Mouse (Mus musculus) monocyte, adult 5-6 weeks (primary cell): ENCODE measurements around the gene Ntm. TPM values are rescaled to one million over a fixed set of nuclear protein-coding genes. Genes with fewer than 3 reads are reported as not detected.

Experiments used
- ATAC-seq: fragments of 153-309, 156-312 bp; replicated peaks from 2 replicates; pipeline ENCODE4 v1.8.0; 2017; ENCODE audit warnings: mild to moderate bottlenecking; ENCODE audit not compliant: low TSS enrichment, insufficient number of reproducible peaks, severe bottlenecking, poor library complexity, low FRiP score
- total RNA-seq: library from RNA; stranded (forward); fragments of 200-1000, 200-491, 200-594 nt; gene quantifications from 3 replicates; pipeline ENCODE4 v1.2.3, GENCODE M21; 2017

The Ntm gene
- total RNA-seq, 1 experiment from 2014 or later = not detected

DNA sequence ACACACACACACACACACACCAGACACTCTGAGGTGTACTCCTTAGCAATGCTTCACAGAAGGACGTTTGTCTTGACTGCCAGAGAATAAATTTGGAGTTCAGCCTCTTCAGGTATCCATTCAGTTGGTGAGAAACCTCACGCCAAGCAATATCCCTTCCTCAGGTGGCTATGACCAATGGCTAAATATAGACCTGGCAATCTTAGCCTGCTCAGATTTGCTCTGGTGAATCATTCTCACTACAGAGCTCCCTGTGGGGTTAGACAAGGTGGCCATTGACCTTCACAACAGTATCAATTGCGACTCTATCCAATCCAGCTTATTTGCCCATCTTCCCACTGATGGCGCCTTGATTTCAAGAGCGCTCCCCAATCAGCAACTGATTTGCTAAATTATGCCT lies 150.3 kb downstream of the Ntm start:
- no peak for ATAC-seq

DNA sequence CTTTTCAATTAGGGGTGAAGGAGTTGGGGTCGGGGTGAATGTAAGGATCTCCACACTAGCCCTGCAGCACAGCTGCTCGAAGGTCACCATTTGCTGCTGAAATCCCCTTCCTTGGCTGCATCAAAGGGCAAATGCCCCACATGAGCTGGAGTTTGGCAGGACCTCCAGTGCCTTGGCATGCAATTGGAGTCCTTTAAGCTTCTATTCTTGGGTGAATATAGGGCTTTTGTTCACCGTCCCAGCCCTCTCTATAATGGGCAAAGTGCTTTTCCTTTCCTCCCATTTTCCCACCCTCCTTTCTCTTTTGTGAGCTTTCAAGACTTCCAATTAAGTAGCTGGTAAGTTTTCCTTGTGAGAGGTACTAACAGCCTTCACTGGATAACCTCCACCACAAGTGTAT lies 156.2 kb downstream of the Ntm start:
- ATAC-seq = no peak

DNA sequence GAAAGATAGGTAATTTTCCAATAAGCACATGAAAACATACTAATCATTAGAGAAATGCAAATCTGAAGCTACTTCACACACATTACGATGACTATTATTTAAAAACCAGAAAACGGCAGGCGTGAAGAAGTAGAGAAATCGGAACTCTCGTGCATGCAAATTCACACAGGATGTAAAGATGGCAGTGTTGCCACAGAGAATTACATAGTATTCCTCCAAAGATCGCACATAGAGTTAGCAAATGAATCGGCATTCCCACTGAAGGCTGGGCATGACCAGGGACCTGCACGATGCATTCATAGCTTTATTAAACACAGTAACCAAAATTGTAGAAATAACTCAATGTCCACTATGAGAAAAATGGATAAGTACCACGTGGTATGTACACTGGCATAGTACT lies 158.5 kb downstream of the Ntm start:
- ATAC-seq = no peak

DNA sequence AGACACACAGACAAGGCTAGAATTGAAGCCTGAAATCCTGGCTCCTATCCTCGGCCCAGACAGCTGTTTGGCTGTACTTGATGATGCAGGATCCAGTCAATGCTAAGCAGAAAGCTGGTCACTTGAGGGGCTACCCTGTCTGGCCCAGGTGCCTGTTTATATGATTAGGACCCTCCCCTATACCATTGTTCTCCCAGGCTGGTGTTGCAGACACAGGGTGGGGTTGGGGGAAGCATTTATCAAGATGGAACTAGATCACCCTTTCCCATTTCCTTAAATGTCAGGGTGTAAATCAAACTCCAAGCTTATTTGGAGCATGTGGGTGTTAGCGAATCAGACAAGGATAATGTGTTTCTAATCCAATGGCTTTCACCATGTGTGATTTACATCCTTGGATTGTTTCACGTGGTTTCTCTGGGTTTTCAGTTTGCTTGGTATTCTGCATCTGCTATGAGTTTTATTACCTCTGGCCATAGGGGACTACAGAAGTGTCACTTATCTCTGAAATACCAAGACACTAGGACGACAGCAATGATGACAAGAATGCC lies 159.1 kb downstream of the Ntm start:
- no peak for ATAC-seq

DNA sequence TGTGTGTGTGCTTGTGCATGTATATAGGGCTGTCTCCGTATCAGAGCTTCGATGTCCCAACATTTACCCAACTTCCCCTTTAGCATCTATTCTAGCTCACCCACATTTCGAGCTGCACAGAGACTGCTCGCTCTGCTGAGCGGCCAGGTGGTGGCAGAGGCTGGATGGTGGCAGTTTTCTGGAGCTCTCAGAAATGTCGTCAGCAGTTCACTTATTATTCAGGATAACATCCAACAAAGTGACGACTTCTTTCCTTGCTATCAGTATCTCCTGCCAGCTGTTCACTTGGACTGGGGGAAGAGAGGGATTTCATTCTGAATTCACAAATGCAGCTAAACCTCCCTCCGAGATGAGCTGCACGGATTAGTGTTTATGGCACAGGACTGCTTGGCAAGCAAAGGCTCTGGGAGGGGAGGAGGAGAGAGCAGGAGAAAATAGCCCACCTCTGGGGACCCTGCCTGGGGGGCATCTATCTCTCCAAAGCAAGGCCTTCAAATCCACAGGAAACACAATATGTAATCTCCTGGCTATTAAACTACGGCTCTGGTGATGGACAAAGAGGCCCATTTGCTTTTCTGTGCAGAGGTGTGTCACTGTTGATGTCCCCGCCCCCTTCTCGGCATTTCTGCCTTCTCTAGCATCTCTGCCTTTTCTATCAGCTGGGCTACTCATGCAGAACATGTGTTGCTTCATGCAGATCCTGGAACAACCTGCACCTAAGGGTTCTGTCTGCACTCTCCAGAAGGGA lies 159.8 kb downstream of the Ntm start:
- no peak for ATAC-seq

DNA sequence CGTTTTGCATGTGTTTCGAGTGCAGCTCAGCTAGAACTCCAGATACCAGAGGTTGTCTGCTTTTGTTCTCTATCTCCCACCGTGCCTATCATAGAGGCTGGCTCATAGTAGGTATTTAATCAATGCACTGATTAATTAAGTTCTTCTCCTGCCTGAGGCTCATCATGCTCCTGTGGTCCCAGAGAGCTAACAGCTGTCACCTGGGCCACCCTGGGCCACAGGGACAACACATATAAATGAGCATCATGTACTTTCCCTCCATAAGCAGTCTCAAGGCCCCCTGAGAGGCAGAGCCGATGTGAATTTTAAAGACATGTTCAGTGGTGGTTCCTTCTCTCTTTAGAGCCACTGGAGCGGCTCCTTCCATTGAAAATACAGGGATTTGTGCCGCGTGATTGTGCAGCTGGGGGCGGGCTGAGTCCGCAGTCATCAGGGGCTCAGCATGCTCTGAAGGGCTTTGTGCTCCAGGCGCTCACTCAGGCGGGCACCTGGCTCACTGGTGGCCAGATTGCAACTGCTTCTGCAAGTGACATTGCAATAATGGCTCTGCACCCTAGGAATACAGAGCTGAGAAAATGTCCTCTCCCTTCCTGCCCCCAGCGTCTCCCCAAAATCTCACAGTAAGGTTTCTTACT lies 160.8 kb downstream of the Ntm start:
- no peak for ATAC-seq

DNA sequence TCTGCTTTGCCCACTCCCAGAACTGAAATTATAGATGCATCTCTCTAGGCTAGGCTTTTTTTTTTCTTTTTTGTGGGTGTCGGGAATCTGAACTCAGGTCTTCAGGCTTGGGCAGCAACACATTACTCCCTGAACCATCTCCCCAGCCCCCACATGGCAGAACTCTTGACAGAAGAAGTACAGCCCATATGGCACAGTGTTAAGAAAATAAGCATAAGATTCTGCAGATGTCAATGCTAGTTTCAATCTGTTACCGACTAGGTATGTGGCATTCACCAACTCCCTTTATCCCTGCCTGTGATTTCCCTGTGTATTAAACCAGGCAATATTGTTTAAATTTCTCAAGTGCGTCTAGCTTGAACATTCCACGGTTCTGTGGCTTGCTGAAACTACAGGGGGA lies 166.7 kb downstream of the Ntm start:
- ATAC-seq = no peak

DNA sequence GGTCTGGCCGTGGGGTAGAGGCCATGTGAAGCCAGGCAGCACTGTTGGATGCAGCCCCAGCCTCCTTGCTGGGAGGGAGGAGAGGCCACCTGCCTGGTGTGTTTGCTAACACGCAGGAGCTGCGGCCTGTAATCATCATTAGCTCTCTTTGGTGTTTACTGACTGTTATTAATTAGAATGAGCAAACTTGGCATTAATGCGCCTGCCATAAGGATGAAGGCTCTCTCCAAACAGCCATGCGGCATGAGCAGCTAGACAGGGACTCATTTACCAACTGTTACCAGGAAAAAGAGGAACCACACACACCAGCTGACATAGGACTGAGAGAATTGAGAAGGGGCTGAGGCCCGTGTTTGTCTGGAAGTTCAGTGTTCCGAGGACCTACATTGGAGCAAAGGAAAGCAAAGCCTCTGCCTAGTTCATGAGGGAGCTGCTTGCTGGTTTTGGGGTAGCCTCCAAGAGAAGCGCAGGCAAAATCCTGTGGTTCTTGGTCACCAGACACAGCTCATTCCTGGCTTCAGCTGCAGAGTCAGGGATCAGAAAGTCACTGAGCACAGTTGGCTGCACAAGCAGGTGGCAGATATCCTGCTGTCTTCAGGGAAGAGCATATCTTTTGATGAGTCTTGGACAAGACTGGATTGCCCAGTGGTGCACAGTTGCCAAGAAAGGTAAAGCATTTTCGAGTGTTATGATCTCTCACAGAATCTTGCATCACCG lies 171.6 kb downstream of the Ntm start:
- no peak for ATAC-seq

DNA sequence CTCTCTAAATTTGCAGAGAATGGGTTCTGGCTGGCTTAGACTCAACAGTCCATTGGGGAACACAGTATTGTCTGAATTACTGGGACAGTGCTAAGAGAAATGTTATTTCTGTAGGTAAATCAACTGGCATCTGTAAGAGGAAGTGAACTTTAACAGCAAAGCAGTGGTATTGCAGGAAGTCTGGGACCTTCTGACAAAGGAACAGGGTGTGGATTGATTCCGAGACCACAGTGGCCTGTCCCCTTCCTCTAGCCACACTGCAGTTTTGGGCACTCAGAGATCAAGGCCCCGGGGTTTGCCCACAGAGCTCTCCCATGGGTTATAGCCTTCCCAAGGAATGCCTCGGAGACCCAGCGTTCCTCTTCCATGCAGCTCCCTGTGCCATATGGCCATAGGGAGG lies 172.9 kb downstream of the Ntm start:
- no peak for ATAC-seq

DNA sequence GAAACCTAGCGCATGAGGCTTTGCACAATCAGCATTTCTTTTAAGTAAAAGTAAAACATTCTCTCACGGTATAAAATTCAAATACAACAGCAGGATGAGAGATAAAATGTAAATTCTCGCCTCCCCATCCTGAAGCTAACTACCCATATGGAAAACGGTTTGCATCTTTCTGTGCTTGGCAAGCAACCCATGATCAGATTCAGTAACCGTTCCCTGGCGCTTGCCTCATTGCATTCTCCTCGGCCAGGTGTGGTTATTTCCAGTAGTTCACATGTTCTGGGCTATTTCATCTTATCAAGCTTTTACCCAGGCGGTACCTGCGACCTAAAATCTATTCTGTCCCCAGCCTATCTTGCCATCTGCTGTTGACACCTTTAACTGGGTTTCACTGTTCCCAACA lies 174.1 kb downstream of the Ntm start:
- no peak for ATAC-seq

DNA sequence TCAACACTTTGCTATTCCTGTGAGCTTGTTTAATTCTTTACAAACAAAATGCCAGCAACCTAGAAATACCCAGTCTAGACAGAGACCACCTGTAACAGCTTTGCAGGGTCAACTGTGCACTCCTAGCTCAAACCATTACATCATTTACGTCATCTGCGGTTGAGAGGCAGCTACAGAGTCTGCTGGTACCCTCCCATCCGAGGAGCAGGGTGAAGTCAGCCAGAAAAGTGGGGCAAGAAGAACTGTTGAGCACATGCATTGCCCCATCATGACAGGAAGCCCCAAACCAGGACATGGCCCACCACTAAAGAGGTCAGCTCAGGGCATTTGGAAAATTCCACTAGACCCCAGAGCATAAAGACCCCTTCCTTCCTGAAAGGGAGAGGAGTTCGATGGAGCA lies 175.5 kb downstream of the Ntm start:
- no peak for ATAC-seq

DNA sequence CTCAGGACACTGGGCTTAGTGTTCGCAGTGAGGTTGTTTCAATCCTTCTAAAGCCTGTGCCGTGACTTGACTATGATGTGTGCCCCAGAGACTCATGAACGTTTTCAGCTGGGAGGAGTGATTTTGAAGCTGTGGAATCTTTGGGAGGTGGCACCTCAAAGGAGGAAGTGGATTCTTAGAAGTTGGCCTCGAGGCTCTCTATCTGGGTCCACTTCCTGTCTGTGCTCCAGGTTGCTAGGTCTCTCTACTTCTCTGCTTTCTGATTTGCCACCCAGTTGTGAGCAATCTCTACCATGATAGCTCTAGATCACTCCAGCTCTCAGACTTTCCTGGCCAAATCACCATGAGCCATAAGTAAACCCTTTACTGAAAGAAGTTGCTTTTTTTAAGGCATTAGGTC lies 180.2 kb downstream of the Ntm start:
- ATAC-seq = no peak

DNA sequence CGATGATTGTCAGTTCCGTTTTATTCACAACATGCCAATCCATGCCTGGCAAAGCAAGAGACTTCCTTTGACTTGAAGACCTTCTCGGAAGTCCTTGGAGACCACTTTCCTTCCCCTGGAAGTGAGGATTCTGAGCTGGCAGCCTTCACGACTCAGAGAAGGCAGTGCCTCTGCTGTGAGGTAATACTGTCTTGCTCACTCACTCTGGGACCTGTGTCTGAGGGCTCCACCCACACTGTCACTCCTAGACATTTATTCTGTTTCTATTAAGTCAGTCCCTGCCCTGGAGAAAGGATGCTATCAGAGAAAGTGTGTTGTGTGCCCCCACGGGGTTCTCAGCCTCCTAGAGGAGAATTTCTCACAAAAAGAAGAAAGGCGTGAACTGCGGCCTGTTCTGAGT lies 183.2 kb downstream of the Ntm start:
- no peak for ATAC-seq

DNA sequence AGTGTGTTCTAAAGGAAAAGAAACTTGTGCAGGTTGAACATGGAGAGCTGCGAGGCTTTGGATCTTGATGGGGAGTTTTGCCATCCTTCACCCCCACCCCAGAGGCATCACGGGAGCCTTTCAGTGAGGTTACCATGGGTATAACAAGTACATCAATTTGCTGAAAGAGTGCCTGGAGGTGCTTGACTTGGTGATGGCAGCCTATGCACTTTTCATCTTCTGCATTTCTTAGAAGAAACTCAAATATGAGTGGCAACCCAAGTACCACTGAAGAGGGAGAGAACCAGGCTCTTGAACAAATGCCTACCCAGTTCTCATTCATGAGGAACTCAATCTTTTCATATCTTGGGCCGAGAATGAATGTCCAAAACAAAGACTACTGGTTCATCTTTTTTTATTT lies 186.0 kb downstream of the Ntm start:
- no peak for ATAC-seq

DNA sequence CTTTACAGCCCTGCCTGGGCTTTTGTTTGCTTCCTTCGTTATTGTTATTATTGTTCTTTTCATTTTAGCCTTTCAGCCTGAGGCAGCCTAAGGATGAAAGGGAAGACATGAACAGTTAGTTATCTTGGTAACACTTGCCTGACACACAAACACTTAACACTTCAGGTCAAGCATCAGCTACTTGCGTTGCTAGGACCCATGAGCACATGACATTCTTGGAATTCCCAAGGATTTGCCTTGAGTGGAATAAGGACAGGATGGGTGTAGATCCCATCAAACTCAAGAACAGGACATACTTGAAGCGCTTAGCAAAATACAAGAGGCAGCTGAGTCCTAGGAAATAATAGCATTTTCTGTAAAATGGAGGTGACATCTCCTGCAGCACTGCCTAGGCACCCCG lies 186.4 kb downstream of the Ntm start:
- no peak for ATAC-seq

DNA sequence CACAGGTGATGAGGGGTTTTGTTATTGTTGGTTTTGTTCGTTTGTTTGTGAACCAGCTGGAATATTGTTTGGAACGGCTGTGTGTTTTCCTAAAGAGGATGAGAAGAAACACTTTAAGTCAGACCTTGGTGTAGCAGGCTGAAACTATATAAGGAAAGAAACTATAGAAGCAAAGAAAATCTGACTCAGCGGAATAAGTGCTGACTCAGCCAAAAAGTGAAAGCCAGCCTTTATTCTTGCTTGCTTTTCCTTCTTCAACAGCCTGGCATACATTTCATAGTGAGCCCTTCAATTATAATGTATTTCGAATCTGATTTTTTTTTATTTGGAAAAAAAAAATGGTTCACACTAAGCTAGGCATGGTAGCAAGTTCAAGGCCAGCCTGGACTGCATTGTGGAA lies 186.9 kb downstream of the Ntm start:
- ATAC-seq = no peak

DNA sequence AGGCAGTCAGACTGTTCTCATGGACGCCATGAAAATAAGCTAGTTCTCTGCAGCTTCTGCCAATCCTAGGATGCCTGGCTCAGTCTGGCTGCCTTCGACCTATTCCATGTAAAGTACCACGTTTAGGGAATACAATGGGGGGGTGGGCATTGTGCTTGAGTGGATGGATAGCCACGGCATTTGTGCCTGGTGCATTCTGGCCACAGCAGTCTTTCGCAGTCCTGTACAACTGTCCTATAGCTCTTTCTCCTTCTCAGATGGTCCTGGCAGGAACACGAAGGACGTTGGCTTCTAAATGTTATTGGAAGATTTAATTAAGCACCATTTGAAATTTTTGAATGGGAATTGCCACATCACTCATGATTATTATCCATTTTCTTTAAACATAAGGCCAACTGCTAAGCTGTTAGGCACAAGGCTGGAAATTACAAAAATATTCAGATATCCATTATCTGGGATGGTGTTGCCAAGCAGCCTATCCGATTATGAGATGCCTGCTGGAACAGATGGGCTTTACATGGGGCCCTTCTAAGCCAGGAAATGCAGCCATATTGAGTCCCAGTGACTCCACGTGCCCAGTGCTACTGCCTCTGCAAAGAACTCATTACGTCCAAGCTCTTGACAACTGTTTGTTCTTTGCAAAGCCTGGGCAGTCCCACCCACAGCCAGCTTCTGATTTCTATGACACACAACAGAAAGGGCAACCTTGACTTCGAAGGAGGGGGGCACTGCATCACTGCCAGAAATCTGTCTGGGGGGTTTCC lies 190.1 kb downstream of the Ntm start:
- ATAC-seq = no peak

DNA sequence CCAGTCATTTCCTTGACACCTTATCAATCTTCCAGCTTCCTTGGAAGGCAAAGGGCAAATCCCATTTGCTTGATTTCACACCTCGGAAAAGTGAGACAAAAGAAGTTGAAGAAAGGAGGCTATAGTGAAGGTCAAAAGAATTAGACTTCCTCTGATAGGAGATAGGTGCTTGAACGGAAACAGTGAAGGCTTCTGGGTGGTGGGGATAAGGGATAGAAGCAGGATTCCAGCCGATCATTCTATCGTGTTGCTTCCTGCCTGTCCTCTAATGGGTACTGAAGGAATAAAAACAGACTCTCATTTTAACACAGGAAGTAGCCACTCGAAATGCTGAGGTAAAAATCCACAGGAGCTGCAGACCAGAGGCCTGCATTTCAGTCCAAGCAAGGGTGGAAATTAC lies 191.1 kb downstream of the Ntm start:
- ATAC-seq = no peak

DNA sequence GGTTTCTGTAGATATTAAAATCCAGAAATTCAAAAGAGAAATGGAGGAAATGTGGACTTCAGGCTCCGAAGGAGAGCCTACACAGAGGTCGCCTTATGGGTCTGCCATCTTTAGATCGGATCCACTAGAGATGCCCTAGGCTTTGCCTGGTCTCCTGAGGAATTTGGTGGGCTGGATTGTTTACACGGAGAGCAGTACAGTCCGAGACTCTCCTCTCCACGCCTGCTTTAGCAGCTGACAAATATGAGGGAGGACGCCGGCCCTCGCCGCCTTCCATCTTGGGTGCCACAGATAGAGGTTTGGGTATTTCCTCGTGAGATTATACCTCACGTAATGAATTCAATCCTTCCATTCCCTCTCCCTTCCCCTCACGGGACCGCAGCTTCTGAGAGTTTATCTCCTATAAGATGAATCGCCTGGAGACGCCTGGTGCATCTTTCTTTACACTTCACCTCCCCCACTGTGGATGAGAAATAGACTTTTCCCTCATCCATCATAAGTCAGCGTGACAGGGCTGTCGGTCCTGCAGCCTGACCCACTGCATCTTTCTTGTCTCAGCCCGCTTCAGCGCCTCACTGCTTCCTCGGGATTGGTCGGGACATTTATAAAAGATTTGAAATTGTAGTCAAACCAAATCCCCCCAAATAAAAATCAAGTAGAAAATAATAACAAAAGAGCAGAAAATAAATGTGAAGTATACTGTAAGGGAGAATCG lies 191.7 kb downstream of the Ntm start:
- no peak for ATAC-seq
